Mouse (Mus musculus): Measurements from ENCODE around the gene Acp4. TPM values are rescaled to one million over a fixed set of nuclear protein-coding genes. Genes with fewer than 3 reads are reported as not detected.
"Not testable (repeated sequence)": the region's sequence is repeated elsewhere in the genome, so short reads cannot be mapped to it uniquely, and the experiment has no call there.

The Acp4 gene
- total RNA-seq, 1 experiment from 2014 or later, result not detected

GRCm38 (mm10) chr7:44271309-44271708, 14.1 kb upstream of the Acp4 start:
- ATAC-seq (ENCODE audit: extremely low read depth, insufficient number of reproducible peaks, low FRiP score, poor library complexity, severe bottlenecking), result peak; percentile 31; the same call in 1 of the 2 replicates

- no peak for ATAC-seq (ENCODE audit: extremely low read depth, insufficient number of reproducible peaks, low FRiP score, poor library complexity, severe bottlenecking)
These were observed 12.2 kb upstream of the Acp4 start for GRCm38 (mm10) chr7:44269397-44269796.

GRCm38 (mm10) chr7:44268117-44268516, 10.9 kb upstream of the Acp4 start:
- ATAC-seq (ENCODE audit: extremely low read depth, insufficient number of reproducible peaks, low FRiP score, poor library complexity, severe bottlenecking), result no peak

- ATAC-seq (ENCODE audit: extremely low read depth, insufficient number of reproducible peaks, low FRiP score, poor library complexity, severe bottlenecking), result peak; percentile 90
These were observed 5.8 kb upstream of the Acp4 start for GRCm38 (mm10) chr7:44262791-44263643.

- no peak for ATAC-seq (ENCODE audit: extremely low read depth, insufficient number of reproducible peaks, low FRiP score, poor library complexity, severe bottlenecking)
These were observed 4.0 kb upstream of the Acp4 start, which contains the start of gene Gm15517 for GRCm38 (mm10) chr7:44261147-44261546. Gene Gm15517 (plus strand): TSS chr7:44261447.

- ATAC-seq (ENCODE audit: extremely low read depth, insufficient number of reproducible peaks, low FRiP score, poor library complexity, severe bottlenecking), result no peak
These were observed 3.2 kb upstream of the Acp4 start for GRCm38 (mm10) chr7:44260410-44260809.

- ATAC-seq (ENCODE audit: extremely low read depth, insufficient number of reproducible peaks, low FRiP score, poor library complexity, severe bottlenecking), result no peak
These were observed 2.2 kb downstream of the Acp4 start for GRCm38 (mm10) chr7:44254930-44255329.

- no peak for ATAC-seq (ENCODE audit: extremely low read depth, insufficient number of reproducible peaks, low FRiP score, poor library complexity, severe bottlenecking)
These were observed 4.1 kb downstream of the Acp4 start for GRCm38 (mm10) chr7:44253023-44253616.

- not testable (repeated sequence) for ATAC-seq (ENCODE audit: extremely low read depth, insufficient number of reproducible peaks, low FRiP score, poor library complexity, severe bottlenecking)
These were observed 6.4 kb downstream of the Acp4 start for GRCm38 (mm10) chr7:44250732-44251275.

- ATAC-seq (ENCODE audit: extremely low read depth, insufficient number of reproducible peaks, low FRiP score, poor library complexity, severe bottlenecking), result no peak
These were observed 7.9 kb downstream of the Acp4 start for GRCm38 (mm10) chr7:44249248-44249647.

GRCm38 (mm10) chr7:44247971-44248370, 9.2 kb downstream of the Acp4 start:
- no peak for ATAC-seq (ENCODE audit: extremely low read depth, insufficient number of reproducible peaks, low FRiP score, poor library complexity, severe bottlenecking)

- no peak for ATAC-seq (ENCODE audit: extremely low read depth, insufficient number of reproducible peaks, low FRiP score, poor library complexity, severe bottlenecking)
These were observed 10.2 kb downstream of the Acp4 start for GRCm38 (mm10) chr7:44246984-44247470.

- ATAC-seq (ENCODE audit: extremely low read depth, insufficient number of reproducible peaks, low FRiP score, poor library complexity, severe bottlenecking), result peak; percentile 69
These were observed 10.9 kb downstream of the Acp4 start, which contains the start of the genes 1700028J19Rik and 2410002F23Rik for GRCm38 (mm10) chr7:44246055-44246983. Gene 1700028J19Rik (minus strand): TSS chr7:44246695. Gene 2410002F23Rik (plus strand): TSS chr7:44246722.

- no peak for ATAC-seq (ENCODE audit: extremely low read depth, insufficient number of reproducible peaks, low FRiP score, poor library complexity, severe bottlenecking)
These were observed 13.1 kb downstream of the Acp4 start for GRCm38 (mm10) chr7:44244080-44244479.

GRCm38 (mm10) chr7:44241163-44241562, 16.0 kb downstream of the Acp4 start:
- ATAC-seq (ENCODE audit: extremely low read depth, insufficient number of reproducible peaks, low FRiP score, poor library complexity, severe bottlenecking), result no peak

GRCm38 (mm10) chr7:44240712-44241111, 16.5 kb downstream of the Acp4 start:
- no peak for ATAC-seq (ENCODE audit: extremely low read depth, insufficient number of reproducible peaks, low FRiP score, poor library complexity, severe bottlenecking)

GRCm38 (mm10) chr7:44239913-44240312, 17.3 kb downstream of the Acp4 start:
- no peak for ATAC-seq (ENCODE audit: extremely low read depth, insufficient number of reproducible peaks, low FRiP score, poor library complexity, severe bottlenecking)

- no peak for ATAC-seq (ENCODE audit: extremely low read depth, insufficient number of reproducible peaks, low FRiP score, poor library complexity, severe bottlenecking)
These were observed 21.3 kb downstream of the Acp4 start, which contains the start of gene Gm36864 for GRCm38 (mm10) chr7:44235909-44236308. Gene Gm36864 (plus strand): TSS chr7:44236177.

- no peak for ATAC-seq (ENCODE audit: extremely low read depth, insufficient number of reproducible peaks, low FRiP score, poor library complexity, severe bottlenecking)
These were observed 32.1 kb downstream of the Acp4 start, which contains the start of gene Klk1 for GRCm38 (mm10) chr7:44225076-44225475. Gene Klk1 (plus strand): TSS chr7:44225360.
